Mouse (Mus musculus) neural tube, embryonic 11.5 days (tissue): ENCODE results near the gene Gng2. TPM values are rescaled to one million over a fixed set of nuclear protein-coding genes. Genes with fewer than 3 reads are reported as not detected.

Experiments used
- ATAC-seq: fragments of 200-750 bp; cut with Nextera tagmentation; 2 replicates; pipeline ENCODE4 v1.8.0; 2017; ENCODE audit warnings: moderate number of reproducible peaks, mild to moderate bottlenecking, moderate TSS enrichment, moderate library complexity; ENCODE audit not compliant: insufficient read depth, low FRiP score, low TSS enrichment
- DNase-seq: peaks from one replicate; pipeline ENCODE4 v3.0.0-alpha.2; 2015; ENCODE audit warnings: low spot score
- H3K27ac ChIP-seq: fragments of 300-500 bp; sonication (generic); 2 replicates; pipeline ENCODE4 v1.5.1; 2014; ENCODE audit warnings: low read depth, mild to moderate bottlenecking, low read length
- H3K27me3 ChIP-seq: fragments of 300-500 bp; sonication (generic); 2 replicates; pipeline ENCODE4 v1.6.1; 2014; ENCODE audit warnings: mild to moderate bottlenecking, low read length, mixed read lengths; ENCODE audit not compliant: control insufficient read depth, insufficient read depth
- H3K36me3 ChIP-seq: fragments of 300-500 bp; sonication (generic); 2 replicates; pipeline ENCODE4 v1.6.1; 2014; ENCODE audit warnings: mild to moderate bottlenecking, low read length, moderate library complexity, mixed read lengths; ENCODE audit not compliant: control insufficient read depth, insufficient read depth
- H3K4me1 ChIP-seq: fragments of 300-500 bp; sonication (generic); 2 replicates; pipeline ENCODE4 v1.6.1; 2014; ENCODE audit warnings: low read length, mixed read lengths; ENCODE audit not compliant: control insufficient read depth, insufficient read depth
- H3K4me2 ChIP-seq: fragments of 300-500 bp; sonication (generic); 2 replicates; pipeline ENCODE4 v1.6.1; 2014; ENCODE audit warnings: low read depth, mild to moderate bottlenecking, moderate library complexity
- H3K4me3 ChIP-seq: fragments of 300-500 bp; sonication (generic); 2 replicates; pipeline ENCODE4 v1.5.1; 2014; ENCODE audit warnings: low read depth, low read length
- H3K9ac ChIP-seq: fragments of 300-500 bp; sonication (generic); 2 replicates; pipeline ENCODE4 v1.6.1; 2014; ENCODE audit warnings: mild to moderate bottlenecking, low read length
- H3K9me3 ChIP-seq: fragments of 300-500 bp; sonication (generic); 2 replicates; pipeline ENCODE4 v1.6.1; 2016; ENCODE audit warnings: low read length; ENCODE audit not compliant: control insufficient read depth
- WGBS: fragments of 180-500 bp; shearing (Covaris S2); extraction: QIAGEN DNeasy Blood & Tissue Kit; methylation state at CpG from one replicate; pipeline ENCODE4 v1.1.7; 2014; 5-methylcytosine and 5-hydroxymethylcytosine counted together
- polyA plus RNA-seq: library from polyadenylated mRNA; unstranded; fragments of >200 nt; fragmentation: Nextera tagmentation; extraction: Ambion mirVana; gene quantifications from 2 replicates; pipeline ENCODE4 v1.2.1, GENCODE M21; 2014

Gng2 gene
- polyA plus RNA-seq, 1 experiment from 2014 or later, result 175 TPM

GRCm38 (mm10) chr14:19986614-19987357 lies 9.4 kb upstream of the Gng2 start:
- Histone ChIP-seq H3K9ac (peak overlapping the region; percentile 69), H3K36me3 (no peaks in the 10 kb centered on the region), H3K27me3 (no peaks in the 10 kb centered on the region), H3K27ac (peak overlapping the region; percentile 98), H3K9me3 (no peaks in the 10 kb centered on the region), H3K4me3 (0 out of 2 replicates have a peak overlapping the region, but pooled peaks have one; percentile 3), H3K4me2 (peak overlapping the region; percentile 42), H3K4me1 (peaks cover 20% of the 10 kb centered on the region)
- 2% methylated on average over 13 of the region's 13 CpGs for WGBS
- ATAC-seq (peak; percentile 86), DNase-seq (peak; percentile 92)

- peaks cover 20% of the 10 kb centered on the region for H3K4me1 ChIP-seq
- peak overlapping the region; percentile 98 for H3K27ac ChIP-seq
- H3K9ac ChIP-seq, result peak overlapping the region; percentile 69
- H3K36me3 ChIP-seq, result no peaks in the 10 kb centered on the region
- H3K9me3 ChIP-seq, result no peaks in the 10 kb centered on the region
- H3K4me3 ChIP-seq, result no peak overlapping the region
- H3K27me3 ChIP-seq, result no peaks in the 10 kb centered on the region
- ATAC-seq, result no peak
- peak; percentile 43 for DNase-seq
- H3K4me2 ChIP-seq, result peak overlapping the region; percentile 42
- WGBS, result 25% methylated on average over 8 of the region's 8 CpGs
Measured at GRCm38 (mm10) chr14:19985912-19986613, 8.6 kb upstream of the Gng2 start.

GRCm38 (mm10) chr14:19985107-19985911 lies 7.9 kb upstream of the Gng2 start:
- Histone ChIP-seq H3K9me3 (no peaks in the 10 kb centered on the region), H3K27me3 (no peaks in the 10 kb centered on the region), H3K36me3 (no peaks in the 10 kb centered on the region), H3K4me1 (peaks cover 20% of the 10 kb centered on the region), H3K27ac (peak overlapping the region; percentile 98), H3K4me2 (peak overlapping the region; percentile 42; the same call in 1 of the 2 replicates), H3K4me3 (no peak overlapping the region), H3K9ac (peak overlapping the region; percentile 29)
- ATAC-seq, result peak; percentile 10; the same call in 1 of the 2 replicates
- WGBS, result 4% methylated on average over 13 of the region's 13 CpGs
- peak; percentile 40 for DNase-seq

- under 1% methylated on average over 20 of the region's 24 CpGs for WGBS
- H3K9ac ChIP-seq, result peak overlapping the region; percentile 73
Measured at GRCm38 (mm10) chr14:19976421-19977270, 781 bp downstream of the Gng2 start.

GRCm38 (mm10) chr14:19974978-19975493 lies 2.4 kb downstream of the Gng2 start:
- H3K9me3 ChIP-seq, result no peaks in the 10 kb centered on the region
- ATAC-seq (no peak), DNase-seq (peak; percentile 47)
- peaks cover 18% of the 10 kb centered on the region for H3K4me1 ChIP-seq
- peak overlapping the region; percentile 57 for H3K9ac ChIP-seq
- H3K27ac ChIP-seq, result peak overlapping the region; percentile 68
- peak overlapping the region; percentile 40 for H3K4me3 ChIP-seq
- 24% methylated on average over 11 of the region's 11 CpGs for WGBS
- no peaks in the 10 kb centered on the region for H3K27me3 ChIP-seq
- peak overlapping the region; percentile 44 for H3K4me2 ChIP-seq
- no peaks in the 10 kb centered on the region for H3K36me3 ChIP-seq

More at GRCm38 (mm10) chr14:19976421-19977270, 781 bp downstream of the Gng2 start:
- Histone ChIP-seq H3K27ac (peak overlapping the region; percentile 96), H3K9me3 (no peaks in the 10 kb centered on the region), H3K4me2 (peak overlapping the region; percentile 64), H3K36me3 (no peaks in the 10 kb centered on the region), H3K27me3 (no peaks in the 10 kb centered on the region), H3K4me3 (peak overlapping the region; percentile 57), H3K4me1 (peaks cover 18% of the 10 kb centered on the region)
- DNase-seq (peak; percentile 87), ATAC-seq (peak; percentile 92)

- Histone ChIP-seq H3K4me3 (peak overlapping the region; percentile 40), H3K27ac (no peak overlapping the region), H3K9me3 (no peaks in the 10 kb centered on the region), H3K36me3 (no peaks in the 10 kb centered on the region), H3K4me1 (peaks cover 18% of the 10 kb centered on the region), H3K4me2 (peak overlapping the region; percentile 44), H3K9ac (no peak overlapping the region; the same call in 1 of the 2 replicates), H3K27me3 (no peaks in the 10 kb centered on the region)
- WGBS, result 64% methylated on average over 5 of the region's 5 CpGs
- ATAC-seq, result no peak
- no peak for DNase-seq
Measured at GRCm38 (mm10) chr14:19974429-19974828, 3.0 kb downstream of the Gng2 start.

GRCm38 (mm10) chr14:19972316-19973029 lies 5.0 kb downstream of the Gng2 start:
- Histone ChIP-seq H3K27ac (no peak overlapping the region), H3K9ac (no peak overlapping the region), H3K4me3 (no peak overlapping the region), H3K4me1 (peaks cover 14% of the 10 kb centered on the region), H3K9me3 (no peaks in the 10 kb centered on the region), H3K36me3 (no peaks in the 10 kb centered on the region), H3K27me3 (no peaks in the 10 kb centered on the region), H3K4me2 (no peak overlapping the region)
- WGBS, result 83% methylated on average over 13 of the region's 13 CpGs
- DNase-seq (no peak), ATAC-seq (no peak)
